ENCODE assay signal across 29 mouse cellular contexts in the genomic region with DNA sequence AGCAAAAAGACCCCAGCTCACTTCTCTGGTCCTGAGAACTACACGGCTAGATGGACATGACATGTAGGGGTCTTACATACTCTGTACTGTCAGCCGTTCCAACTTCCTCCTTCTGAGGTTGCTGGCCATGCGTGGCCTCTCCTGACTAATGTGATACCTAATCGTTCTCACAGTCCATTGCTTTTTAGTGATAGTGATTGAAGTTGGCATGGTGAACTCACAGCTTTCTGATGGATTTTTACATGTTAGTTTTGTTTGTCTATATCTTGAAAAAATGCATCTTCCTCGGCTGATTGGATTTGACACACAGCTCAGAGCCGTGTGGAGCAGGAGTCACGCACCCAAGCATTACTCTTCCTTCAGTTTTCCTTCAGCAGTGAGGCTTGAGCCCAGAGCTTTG. TPM values are rescaled to one million over a fixed set of nuclear protein-coding genes. Genes with fewer than 3 reads are reported as not detected.
DNase-seq lines count a peak whose midpoint lies in the region; ATAC-seq and TF ChIP-seq lines count a peak whose summit lies in the region.
"Had no signal": no experiment of that assay in that cellular context is flagged by ENCODE, and none has a peak within 500 bp of the region (broad histone marks: within the 10 kb centered on the region; RNA-seq: fewer than 3 reads in every experiment).

No protein-coding gene starts in this region.

- no peaks in the 10 kb centered on the region for H3K27me3 ChIP-seq in cerebellum, adult 2 months (ENCODE audit: control insufficient read depth, insufficient read depth, low read length)
- H3K27me3 ChIP-seq in kidney, embryonic 16.5 days (ENCODE audit: insufficient read depth, low read length): no peaks in the 10 kb centered on the region
- H3K27me3 ChIP-seq in midbrain, embryonic 15.5 days (replicated peaks): no peaks in the 10 kb centered on the region
- no peaks in the 10 kb centered on the region for H3K27me3 ChIP-seq in midbrain, embryonic 11.5 days (ENCODE audit: control insufficient read depth, insufficient read depth, low read length)
- H3K27me3 ChIP-seq: CH12.LX; embryonic facial prominence, embryonic 13.5 days; embryonic facial prominence, embryonic 15.5 days; forebrain, embryonic 12.5 days; Patski had no signal

- H3K27ac ChIP-seq in cerebellum, adult 2 months (ENCODE audit: insufficient read depth, low read length): 0 out of 2 replicates have a peak overlapping the region, but pooled peaks have one; percentile 0
- H3K27ac ChIP-seq in kidney, embryonic 16.5 days (ENCODE audit: low read length): 0 out of 2 replicates have a peak overlapping the region, but pooled peaks have one; percentile 27
- 0 out of 2 replicates have a peak overlapping the region, but pooled peaks have one; percentile 25 for H3K27ac ChIP-seq in midbrain, embryonic 15.5 days
- H3K27ac ChIP-seq in midbrain, embryonic 11.5 days (ENCODE audit: low read depth, low read length): no peak overlapping the region
- H3K27ac ChIP-seq in layer of hippocampus, adult 2 months: no peak overlapping the region
- H3K27ac ChIP-seq: embryonic facial prominence, embryonic 13.5 days; embryonic facial prominence, embryonic 15.5 days; forebrain, embryonic 10.5 days; forebrain, embryonic 12.5 days had no signal

- no peak for TF ChIP-seq POLR2A in cerebellum, adult 2 months (IDR thresholded peaks at IDR 0.05; ENCODE audit: borderline replicate concordance, insufficient read depth, low read length)

- H3K4me2 ChIP-seq in kidney, embryonic 16.5 days (replicated peaks; ENCODE audit: low read depth, low read length): no peak overlapping the region
- H3K4me2 ChIP-seq in midbrain, embryonic 15.5 days: no peak overlapping the region
- no peak overlapping the region for H3K4me2 ChIP-seq in midbrain, embryonic 11.5 days
- H3K4me2 ChIP-seq: embryonic facial prominence, embryonic 13.5 days; embryonic facial prominence, embryonic 15.5 days; forebrain, embryonic 12.5 days had no signal

- peaks cover 44% of the 10 kb centered on the region for H3K4me1 ChIP-seq in cerebellum, adult 2 months (ENCODE audit: control insufficient read depth, insufficient read depth, low read length)
- H3K4me1 ChIP-seq in kidney, embryonic 16.5 days (ENCODE audit: insufficient read depth, low read length): peaks cover 33% of the 10 kb centered on the region
- peaks cover 10% of the 10 kb centered on the region; the same call in 1 of the 2 replicates for H3K4me1 ChIP-seq in midbrain, embryonic 15.5 days
- no peaks in the 10 kb centered on the region for H3K4me1 ChIP-seq in midbrain, embryonic 11.5 days (ENCODE audit: control insufficient read depth, insufficient read depth, low read length)

- no peaks in the 10 kb centered on the region for H3K9me3 ChIP-seq in kidney, embryonic 16.5 days (ENCODE audit: low read length)
- H3K9me3 ChIP-seq in midbrain, embryonic 15.5 days: no peaks in the 10 kb centered on the region
- H3K9me3 ChIP-seq in midbrain, embryonic 11.5 days (ENCODE audit: control insufficient read depth, low read length): no peaks in the 10 kb centered on the region
- H3K9me3 ChIP-seq: embryonic facial prominence, embryonic 13.5 days; embryonic facial prominence, embryonic 15.5 days; forebrain, embryonic 10.5 days; forebrain, embryonic 12.5 days; G1E had no signal

- no peak overlapping the region for H3K4me3 ChIP-seq in cerebellum, adult 2 months (replicated peaks; ENCODE audit: insufficient read depth, low read depth, low read length)
- no peak overlapping the region for H3K4me3 ChIP-seq in kidney, embryonic 16.5 days (ENCODE audit: low read length)
- no peak overlapping the region for H3K4me3 ChIP-seq in midbrain, embryonic 15.5 days
- H3K4me3 ChIP-seq in midbrain, embryonic 11.5 days (ENCODE audit: low read depth, low read length): no peak overlapping the region
- no peak overlapping the region for H3K4me3 ChIP-seq in layer of hippocampus, adult 2 months
- H3K4me3 ChIP-seq: embryonic facial prominence, embryonic 13.5 days; embryonic facial prominence, embryonic 15.5 days; erythroblast, embryonic 14.5 days; forebrain, embryonic 10.5 days; forebrain, embryonic 12.5 days had no signal

- DNase-seq in cerebellum, adult 2 months: no peak
- DNase-seq in cerebellum, adult 11 months: no peak
- DNase-seq in kidney, postnatal 36 days: no peak
- DNase-seq in midbrain, embryonic 11.5 days (ENCODE audit: low spot score, missing footprints): no peak
- DNase-seq in layer of hippocampus, adult 2 months (ENCODE audit: low spot score in 2 of 2): no peak
- DNase-seq: adrenal gland, adult 2 months; adrenal gland, postnatal 10 days; adrenal gland, postnatal 25 days; B cell, adult 2 months; cerebellum, adult 11-12 months; cerebellum, adult 8-10 months; cerebellum, adult 9-11 months; cerebellum, postnatal 14 days; cerebellum, postnatal 36 days; embryo, embryonic 11 days had no signal

- no peak overlapping the region for H3K9ac ChIP-seq in kidney, embryonic 16.5 days (replicated peaks; ENCODE audit: low read length)
- no peak overlapping the region for H3K9ac ChIP-seq in midbrain, embryonic 15.5 days
- H3K9ac ChIP-seq in midbrain, embryonic 11.5 days (ENCODE audit: low read length): no peak overlapping the region
- H3K9ac ChIP-seq: embryonic facial prominence, embryonic 13.5 days; embryonic facial prominence, embryonic 15.5 days; forebrain, embryonic 12.5 days had no signal

- H3K36me3 ChIP-seq in kidney, embryonic 16.5 days (ENCODE audit: insufficient read depth, low read length): no peaks in the 10 kb centered on the region
- H3K36me3 ChIP-seq in midbrain, embryonic 15.5 days (replicated peaks): peaks cover 3% of the 10 kb centered on the region; the same call in 1 of the 2 replicates
- no peaks in the 10 kb centered on the region for H3K36me3 ChIP-seq in midbrain, embryonic 11.5 days (ENCODE audit: control insufficient read depth, insufficient read depth, low read length)
- H3K36me3 ChIP-seq: embryonic facial prominence, embryonic 15.5 days had no signal

- TF ChIP-seq CTCF in cerebellum, adult 2 months (IDR thresholded peaks at IDR 0.05; ENCODE audit: borderline replicate concordance, insufficient read depth, low read depth, low read length): no peak
- TF ChIP-seq CTCF in layer of hippocampus, adult 2 months (conservative IDR thresholded peaks at IDR 0.05): no peak

- 79% methylated on average over 7 of the region's 7 CpGs for WGBS in cerebellum, adult 2 months
- 51% methylated on average over 7 of the region's 7 CpGs for WGBS in kidney, embryonic 16.5 days
- 85% methylated on average over 7 of the region's 7 CpGs for WGBS in midbrain, embryonic 15.5 days
- WGBS in midbrain, embryonic 11.5 days: 90% methylated on average over 7 of the region's 7 CpGs

- no peak for ATAC-seq in kidney, embryonic 16.5 days (ENCODE audit: low FRiP score, low TSS enrichment)
- ATAC-seq in midbrain, embryonic 15.5 days (replicated peaks): no peak
- ATAC-seq in midbrain, embryonic 11.5 days (ENCODE audit: low FRiP score): no peak
- ATAC-seq: activated CD4-positive, CD25-positive, alpha-beta regulatory T cell, adult 4 months; CD4-positive, CD25-positive, alpha-beta regulatory T cell, adult 4 months; forebrain, embryonic 14.5 days; forebrain, embryonic 16.5 days; Patski had no signal

RNA-seq across cellular contexts. Expression of a gene that starts 42.7 kb away (rescaled TPM):
- 29.9 and 31.4 TPM in 2 replicates for polyA plus RNA-seq in cerebellum, adult 2 months (2012; rRNA removed)
- polyA plus RNA-seq in kidney, embryonic 16.5 days (2015; fragmentation: Nextera tagmentation; extraction: Ambion mirVana): 5.3 and 6.2 TPM in 2 replicates
- 15.6 and 16.6 TPM in 2 replicates for polyA plus RNA-seq in midbrain, embryonic 15.5 days (2015; fragmentation: Nextera tagmentation; extraction: Ambion mirVana)
- 7.4 and 9.5 TPM in 2 replicates for polyA plus RNA-seq in midbrain, embryonic 11.5 days (2014; fragmentation: Nextera tagmentation; extraction: Ambion mirVana)
- 1 to 10 TPM; 5.6 to 6.4 TPM for total RNA-seq in layer of hippocampus, adult 2 months (2021)
- polyA plus RNA-seq: activated CD4-positive, CD25-positive, alpha-beta regulatory T cell, adult 4 months; erythroblast, embryonic 14.5 days had no signal

RNA-seq across cellular contexts. Expression of a gene that starts 53.4 kb away (rescaled TPM):
- polyA plus RNA-seq in cerebellum, adult 2 months (2012; rRNA removed): 508 and 523 TPM in 2 replicates
- 75.1 and 76.4 TPM in 2 replicates for polyA plus RNA-seq in kidney, embryonic 16.5 days (2015; fragmentation: Nextera tagmentation; extraction: Ambion mirVana)
- 409 and 418 TPM in 2 replicates for polyA plus RNA-seq in midbrain, embryonic 15.5 days (2015; fragmentation: Nextera tagmentation; extraction: Ambion mirVana)
- polyA plus RNA-seq in midbrain, embryonic 11.5 days (2014; fragmentation: Nextera tagmentation; extraction: Ambion mirVana): 92.5 and 93.5 TPM in 2 replicates
- 100 to 1,000 TPM; 306 to 335 TPM for total RNA-seq in layer of hippocampus, adult 2 months (2021)

Comparison
In these comparisons a context has a peak if more than half of its experiments do, and no peak if none do; other contexts are left out.
1. H3K27ac ChIP-seq: peak in cerebellum, adult 2 months (single experiment), kidney, embryonic 16.5 days (single experiment) and midbrain, embryonic 15.5 days (single experiment); none in midbrain, embryonic 11.5 days (single experiment) and layer of hippocampus, adult 2 months (single experiment).